Mouse (Mus musculus) embryo, embryonic 11.5 days (tissue): ENCODE results near the gene Gal3st3.
"Not testable (repeated sequence)": the region's sequence is repeated elsewhere in the genome, so short reads cannot be mapped to it uniquely, and the experiment has no call there.

Experiments used
- DNase-seq: peaks from one replicate; pipeline ENCODE4 v3.0.0-alpha.2; 2012; ENCODE audit warnings: low read depth, low spot score

Gene Gal3st3

GRCm38 (mm10) chr19:5306968-5307734, 9.0 kb downstream of the Gal3st3 start:
- DNase-seq = no peak

GRCm38 (mm10) chr19:5309025-5309424, 10.9 kb downstream of the Gal3st3 start:
- no peak for DNase-seq

- DNase-seq = no peak
Measured at GRCm38 (mm10) chr19:5313189-5313588, 15.1 kb downstream of the Gal3st3 start.

GRCm38 (mm10) chr19:5323801-5324200, 25.7 kb downstream of the Gal3st3 start:
- DNase-seq = no peak

- no peak for DNase-seq
Measured at GRCm38 (mm10) chr19:5327970-5328369, 29.8 kb downstream of the Gal3st3 start.

GRCm38 (mm10) chr19:5334741-5335140, 36.6 kb downstream of the Gal3st3 start:
- DNase-seq = no peak

GRCm38 (mm10) chr19:5335441-5335840, 37.3 kb downstream of the Gal3st3 start, which contains the start of gene Catsper1:
TSS of gene Catsper1 (plus strand) at chr19:5335741.
- no peak for DNase-seq

- peak; percentile 48 for DNase-seq
Measured at GRCm38 (mm10) chr19:5337975-5338374, 39.8 kb downstream of the Gal3st3 start.

- no peak for DNase-seq
Measured at GRCm38 (mm10) chr19:5341360-5341759, 43.2 kb downstream of the Gal3st3 start.

GRCm38 (mm10) chr19:5345297-5346131, 47.4 kb downstream of the Gal3st3 start:
- no peak for DNase-seq

GRCm38 (mm10) chr19:5348064-5348463, 49.9 kb downstream of the Gal3st3 start:
- no peak for DNase-seq

GRCm38 (mm10) chr19:5348526-5349501, 50.7 kb downstream of the Gal3st3 start:
- no peak for DNase-seq

GRCm38 (mm10) chr19:5349502-5349873, 51.4 kb downstream of the Gal3st3 start, which contains the start of gene Cst6:
TSS of gene Cst6 (minus strand) at chr19:5349574.
- not testable (repeated sequence) for DNase-seq

GRCm38 (mm10) chr19:5353609-5354008, 55.5 kb downstream of the Gal3st3 start:
- no peak for DNase-seq

GRCm38 (mm10) chr19:5356080-5356479, 57.9 kb downstream of the Gal3st3 start:
- no peak for DNase-seq
